Mouse (Mus musculus) liver, embryonic 14.5 days (tissue): ENCODE measurements around the gene Ccdc3. TPM values are rescaled to one million over a fixed set of nuclear protein-coding genes. Genes with fewer than 3 reads are reported as not detected.

Source experiments
- ATAC-seq: fragments of 200-750 bp; cut with Nextera tagmentation; 2 replicates; pipeline ENCODE4 v1.8.0; 2017; ENCODE audit warnings: moderate number of reproducible peaks, mild to moderate bottlenecking, moderate library complexity; ENCODE audit not compliant: insufficient read depth
- DNase-seq, 3 experiments: peaks; one replicate each; pipeline ENCODE4 v3.0.0-alpha.2; 2012 to 2013; ENCODE audit warnings: low read depth in 3 of 3, low spot score in 3 of 3
- H3K27ac ChIP-seq: fragments of 300-500 bp; sonication (generic); 2 replicates; pipeline ENCODE4 v1.5.1; 2014; ENCODE audit warnings: moderate library complexity, mild to moderate bottlenecking, control low read depth, inconsistent platforms
- H3K27me3 ChIP-seq: fragments of 300-500 bp; sonication (generic); 2 replicates; pipeline ENCODE4 v1.6.1; 2014; ENCODE audit warnings: mild to moderate bottlenecking, low read length, moderate library complexity; ENCODE audit not compliant: control insufficient read depth, insufficient read depth
- H3K36me3 ChIP-seq: fragments of 300-500 bp; sonication (generic); replicated peaks from 2 replicates; pipeline ENCODE4 v1.6.1; 2014; ENCODE audit warnings: low read depth; ENCODE audit not compliant: control insufficient read depth, insufficient read depth
- H3K4me1 ChIP-seq, 2 experiments: fragments of 200-500 bp in 1 of 2; fragments of 300-500 bp in 1 of 2; sonication (generic) in 1 of 2; replicated peaks; 2 replicates each; pipeline ENCODE4 v1.6.1; 2012 to 2014; ENCODE audit warnings: antibody characterized with exemption in 1 of 2, inconsistent platforms in 1 of 2, low read length in 1 of 2; ENCODE audit not compliant: control insufficient read depth in 2 of 2, insufficient read depth in 2 of 2
- H3K4me2 ChIP-seq: fragments of 300-500 bp; sonication (generic); 2 replicates; pipeline ENCODE4 v1.6.1; 2014; ENCODE audit warnings: low read depth, mild to moderate bottlenecking, control low read depth, moderate library complexity
- H3K4me3 ChIP-seq, 2 experiments: fragments of 200-500 bp in 1 of 2; fragments of 300-500 bp in 1 of 2; sonication (generic) in 1 of 2; 2 replicates each; pipeline ENCODE4 v1.5.1; 2012 to 2014; ENCODE audit warnings: low read depth in 2 of 2, low read length in 2 of 2, mild to moderate bottlenecking in 2 of 2, control low read depth in 1 of 2, inconsistent platforms in 1 of 2, moderate library complexity in 1 of 2; ENCODE audit not compliant: insufficient read depth in 1 of 2
- H3K9ac ChIP-seq: fragments of 300-500 bp; sonication (generic); replicated peaks from 2 replicates; pipeline ENCODE4 v1.6.1; 2014; ENCODE audit warnings: mild to moderate bottlenecking, control low read depth, moderate library complexity
- H3K9me3 ChIP-seq: fragments of 300-500 bp; sonication (generic); 2 replicates; pipeline ENCODE4 v1.6.1; 2016; ENCODE audit warnings: low read length, mixed read lengths; ENCODE audit not compliant: control insufficient read depth
- CTCF ChIP-seq: IDR thresholded peaks from 2 replicates; pipeline ENCODE4 v1.5.1; 2016; ENCODE audit warnings: antibody characterized with exemption, low read depth, control low read depth
- EP300 ChIP-seq: IDR thresholded peaks from 2 replicates; pipeline ENCODE4 v1.6.1; 2016; ENCODE audit warnings: antibody characterized with exemption, low read depth
- WGBS: fragments of 180-500 bp; shearing (Covaris S2); extraction: QIAGEN DNeasy Blood & Tissue Kit; methylation state at CpG from one replicate; pipeline ENCODE4 v1.1.7; 2014; ENCODE audit not compliant: insufficient replicate concordance; 5-methylcytosine and 5-hydroxymethylcytosine counted together
- polyA plus RNA-seq, 2 experiments: library from polyadenylated mRNA; depleted of rRNA in 1 of 2; stranded (reverse) in 1 of 2; unstranded in 1 of 2; fragments of >200 nt; fragmentation: Nextera tagmentation in 1 of 2; extraction: Ambion mirVana in 1 of 2; gene quantifications; 2 replicates each; pipeline versions ENCODE4 v1.2.1 to v1.2.3; 2012 to 2014

Ccdc3 gene
- polyA plus RNA-seq, 2 experiments = 2.7 to 3.0 TPM

DNA sequence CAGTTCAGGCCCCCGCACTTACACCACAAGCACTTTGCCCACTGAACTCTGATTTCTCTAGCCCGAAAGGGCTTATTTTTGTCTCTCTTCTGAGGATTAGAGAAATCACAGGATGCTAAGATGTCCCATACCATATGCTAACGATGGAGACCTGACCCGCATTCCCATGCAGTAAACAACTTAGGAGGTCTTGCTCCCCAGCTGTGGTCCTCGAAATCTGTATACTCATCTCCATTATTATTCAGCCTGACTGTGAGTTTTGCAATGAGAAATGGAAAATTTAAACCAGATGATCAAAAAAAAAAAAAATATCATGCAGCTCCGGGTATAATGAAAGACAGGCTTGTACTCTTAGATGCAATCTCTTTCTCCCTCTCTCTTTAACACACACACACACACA is 38.4 kb upstream of the Ccdc3 start:
- Histone ChIP-seq H3K27me3 (no peaks in the 10 kb centered on the region), H3K9ac (no peak overlapping the region), H3K27ac (no peak overlapping the region), H3K9me3 (no peaks in the 10 kb centered on the region), H3K4me1 (peaks cover 0 to 1% of the 10 kb centered on the region in 2 experiments; a peak in 1 of 4 replicates), H3K4me3 (no peak overlapping the region), H3K36me3 (no peaks in the 10 kb centered on the region), H3K4me2 (no peak overlapping the region)
- 63% methylated on average over 6 of the region's 6 CpGs for WGBS
- ATAC-seq (no peak), DNase-seq (no peak)
- no peak for TF ChIP-seq EP300
- no peak for TF ChIP-seq CTCF

DNA sequence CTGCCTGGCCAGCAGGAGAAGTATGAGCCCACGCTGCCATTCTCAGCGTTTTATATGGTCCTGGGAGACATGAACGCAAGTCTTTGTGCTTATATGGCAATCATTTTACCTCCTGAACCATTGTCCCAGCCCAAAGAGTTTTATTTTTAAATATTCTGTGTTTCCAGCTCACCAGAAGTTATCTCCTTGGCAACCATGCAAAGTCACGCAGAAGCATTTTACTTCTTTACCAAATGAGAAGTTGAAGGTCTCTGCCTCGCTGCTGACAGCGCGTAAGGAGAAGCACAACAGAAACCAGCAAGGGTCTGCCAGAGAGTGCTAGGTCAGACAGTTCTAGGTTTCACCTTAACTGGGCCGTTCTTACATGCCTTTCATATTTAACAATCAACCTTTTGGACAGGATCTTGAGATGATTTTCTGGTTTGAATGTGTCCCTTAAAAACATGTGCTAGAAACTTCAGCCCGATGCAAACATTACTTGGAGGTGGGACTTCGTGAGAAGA is 35.8 kb upstream of the Ccdc3 start:
- Histone ChIP-seq H3K27ac (no peak overlapping the region), H3K27me3 (no peaks in the 10 kb centered on the region), H3K36me3 (no peaks in the 10 kb centered on the region), H3K4me1 (peaks cover 0 to 1% of the 10 kb centered on the region in 2 experiments; a peak in 1 of 4 replicates), H3K4me3 (no peak overlapping the region), H3K9me3 (no peaks in the 10 kb centered on the region), H3K4me2 (no peak overlapping the region), H3K9ac (no peak overlapping the region)
- DNase-seq (no peak), ATAC-seq (no peak)
- TF ChIP-seq CTCF (no peak), EP300 (no peak)
- WGBS = 72% methylated on average over 10 of the region's 10 CpGs

DNA sequence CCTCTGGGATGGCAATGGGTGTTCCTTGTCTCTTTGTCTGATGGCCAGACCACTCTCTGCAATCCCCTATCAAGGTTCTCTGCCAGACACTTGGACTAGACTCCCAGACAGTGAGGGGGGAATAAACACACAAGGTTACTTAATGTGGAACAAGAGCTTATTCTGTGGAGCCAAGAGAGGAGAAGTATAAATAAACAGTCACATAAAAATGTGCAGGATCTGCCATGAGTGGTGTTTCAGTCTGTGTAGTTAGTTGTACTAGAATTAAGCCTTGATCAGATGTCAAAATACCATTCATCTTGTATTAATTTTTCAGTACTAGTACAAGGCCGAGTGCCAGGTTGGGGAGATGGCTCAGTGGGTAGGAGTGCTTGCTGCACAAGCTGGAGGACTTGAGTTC is 34.7 kb upstream of the Ccdc3 start:
- Histone ChIP-seq H3K9ac (no peak overlapping the region), H3K9me3 (no peaks in the 10 kb centered on the region), H3K4me1 (peaks cover 0 to 1% of the 10 kb centered on the region in 2 experiments; a peak in 1 of 4 replicates), H3K27me3 (no peaks in the 10 kb centered on the region), H3K4me3 (no peak overlapping the region), H3K4me2 (no peak overlapping the region), H3K36me3 (no peaks in the 10 kb centered on the region), H3K27ac (no peak overlapping the region)
- no peak for DNase-seq
- ATAC-seq = no peak
- TF ChIP-seq CTCF = no peak
- TF ChIP-seq EP300 = no peak
- WGBS = 38% methylated on average over 1 of the region's 1 CpGs

DNA sequence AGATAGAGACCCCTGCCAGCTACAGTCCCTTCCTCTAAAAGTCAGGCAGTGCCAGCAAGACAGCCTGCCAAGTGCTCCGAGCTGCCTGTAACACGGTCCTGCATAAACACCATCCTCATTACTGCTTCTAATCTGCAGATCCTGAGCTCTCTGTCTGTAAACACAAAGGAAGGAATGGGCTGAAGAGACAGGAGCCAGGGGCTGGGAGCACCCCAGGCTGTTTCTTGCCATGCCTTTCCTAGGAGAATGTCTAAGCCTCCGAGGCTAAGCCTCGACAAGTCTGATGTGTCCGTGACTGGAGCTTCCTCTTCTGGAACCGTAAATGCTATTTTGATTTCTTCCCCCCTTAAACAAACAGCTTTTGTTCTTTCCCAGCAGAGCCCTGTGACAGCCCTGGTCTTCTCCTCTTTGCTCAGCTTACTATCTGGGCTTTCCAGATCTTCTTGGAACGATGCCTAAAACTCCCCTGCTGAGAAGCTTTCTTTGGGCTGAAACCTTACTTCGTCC is 24.7 kb upstream of the Ccdc3 start:
- no peaks in the 10 kb centered on the region for H3K36me3 ChIP-seq
- H3K4me2 ChIP-seq = no peak overlapping the region
- no peaks in the 10 kb centered on the region; the same call in 1 of the 2 replicates for H3K27me3 ChIP-seq
- no peak overlapping the region for H3K9ac ChIP-seq
- no peaks in the 10 kb centered on the region for H3K9me3 ChIP-seq
- DNase-seq (no peak), ATAC-seq (no peak)
- H3K27ac ChIP-seq = no peak overlapping the region
- no peak overlapping the region for H3K4me3 ChIP-seq
- 27% methylated on average over 8 of the region's 8 CpGs for WGBS
- no peak for TF ChIP-seq EP300
- no peak for TF ChIP-seq CTCF
- no peaks in the 10 kb centered on the region for H3K4me1 ChIP-seq

DNA sequence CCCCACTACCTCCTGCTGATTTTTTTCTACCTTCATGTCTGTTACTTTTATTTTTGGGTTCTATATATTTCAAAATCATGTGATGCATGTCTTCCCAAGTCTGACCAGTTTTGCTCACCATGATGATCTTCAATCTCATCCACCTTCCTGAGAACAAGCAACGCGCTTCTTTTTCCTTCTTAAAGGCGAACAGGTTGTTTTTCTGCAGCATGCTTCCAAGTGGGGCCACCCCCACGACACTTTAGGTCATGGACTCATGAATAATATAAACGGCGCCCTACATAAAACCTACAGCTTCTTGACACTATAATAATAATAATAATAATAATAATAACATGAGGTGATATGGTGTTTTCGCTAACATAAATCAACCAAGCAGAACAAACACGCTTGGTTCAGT is 23.2 kb upstream of the Ccdc3 start:
- 77% methylated on average over 8 of the region's 8 CpGs for WGBS
- Histone ChIP-seq H3K9me3 (no peaks in the 10 kb centered on the region), H3K27me3 (no peaks in the 10 kb centered on the region; the same call in 1 of the 2 replicates), H3K27ac (no peak overlapping the region), H3K4me3 (no peak overlapping the region), H3K4me1 (no peaks in the 10 kb centered on the region), H3K36me3 (no peaks in the 10 kb centered on the region), H3K9ac (no peak overlapping the region), H3K4me2 (no peak overlapping the region)
- DNase-seq (no peak), ATAC-seq (no peak)
- TF ChIP-seq EP300 = no peak
- no peak for TF ChIP-seq CTCF
